Mouse (Mus musculus) forebrain, embryonic 16.5 days (tissue): Measurements from ENCODE around the gene Eri3. TPM values are rescaled to one million over a fixed set of nuclear protein-coding genes. Genes with fewer than 3 reads are reported as not detected.
A peak's percentile ranks its signal among the peaks of the same experiment; 100 is the strongest.

Experiments used
- ATAC-seq: fragments of 200-750 bp; cut with Nextera tagmentation; 2 replicates; pipeline ENCODE4 v1.8.0; 2017; ENCODE audit warnings: mild to moderate bottlenecking, moderate library complexity
- H3K27ac ChIP-seq: fragments of 300-500 bp; sonication (generic); 2 replicates; pipeline ENCODE4 v1.5.1; 2014; ENCODE audit warnings: low read length, control low read depth
- H3K27me3 ChIP-seq: fragments of 300-500 bp; sonication (generic); replicated peaks from 2 replicates; pipeline ENCODE4 v1.6.1; 2014; ENCODE audit warnings: low read length; ENCODE audit not compliant: control insufficient read depth, insufficient read depth
- H3K36me3 ChIP-seq: fragments of 300-500 bp; sonication (generic); 2 replicates; pipeline ENCODE4 v1.6.1; 2014; ENCODE audit not compliant: control insufficient read depth, insufficient read depth
- H3K4me1 ChIP-seq: fragments of 300-500 bp; sonication (generic); replicated peaks from 2 replicates; pipeline ENCODE4 v1.6.1; 2014; ENCODE audit warnings: low read length; ENCODE audit not compliant: control insufficient read depth, insufficient read depth
- H3K4me2 ChIP-seq: fragments of 300-500 bp; sonication (generic); 2 replicates; pipeline ENCODE4 v1.6.1; 2014; ENCODE audit warnings: mild to moderate bottlenecking, low read length, control low read depth
- H3K4me3 ChIP-seq: fragments of 300-500 bp; sonication (generic); replicated peaks from 2 replicates; pipeline ENCODE4 v1.5.1; 2014; ENCODE audit warnings: mild to moderate bottlenecking, low read length, control low read depth
- H3K9ac ChIP-seq: fragments of 300-500 bp; sonication (generic); replicated peaks from 2 replicates; pipeline ENCODE4 v1.6.1; 2014; ENCODE audit warnings: low read depth, low read length, control low read depth
- H3K9me3 ChIP-seq: fragments of 300-500 bp; sonication (generic); 2 replicates; pipeline ENCODE4 v1.6.1; 2016; ENCODE audit warnings: low read length; ENCODE audit not compliant: control insufficient read depth
- WGBS: fragments of 180-500 bp; shearing (Covaris S2); extraction: QIAGEN DNeasy Blood & Tissue Kit; methylation state at CpG from one replicate; pipeline ENCODE4 v1.1.7; 2014; 5-methylcytosine and 5-hydroxymethylcytosine counted together
- polyA plus RNA-seq: library from polyadenylated mRNA; unstranded; fragments of >200 nt; fragmentation: Nextera tagmentation; extraction: Ambion mirVana; gene quantifications from 2 replicates; pipeline ENCODE4 v1.2.1, GENCODE M21; 2015

Eri3 gene
- polyA plus RNA-seq, 1 experiment from 2014 or later: 256 TPM

DNA sequence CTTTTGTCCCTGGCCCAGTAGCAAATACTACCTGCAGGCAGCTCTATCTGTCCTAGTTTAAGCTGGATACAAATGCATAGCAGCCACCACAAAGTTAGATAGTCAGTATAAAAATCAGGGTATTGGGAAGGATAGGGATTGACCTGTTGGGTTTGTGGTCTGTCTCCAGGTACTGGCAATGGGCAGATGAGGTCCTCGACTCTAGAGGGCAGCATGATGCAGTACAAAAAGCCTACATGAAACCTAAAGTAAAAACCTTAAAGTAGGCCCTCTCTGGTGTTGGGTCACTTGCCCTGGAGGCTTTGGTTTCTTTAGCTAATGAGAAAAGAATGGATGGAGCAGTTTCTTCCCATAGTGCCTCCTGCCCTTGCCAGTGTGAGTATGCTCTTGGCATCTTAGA, 78.3 kb downstream of the Eri3 start:
- Histone ChIP-seq H3K4me1 (0 out of 2 replicates have a peak, but pooled peaks cover under 1% of the 10 kb centered on the region), H3K27me3 (no peaks in the 10 kb centered on the region), H3K4me2 (no peak overlapping the region), H3K9ac (no peak overlapping the region), H3K9me3 (no peaks in the 10 kb centered on the region), H3K27ac (no peak overlapping the region), H3K4me3 (no peak overlapping the region), H3K36me3 (peaks cover 3% of the 10 kb centered on the region; the same call in 1 of the 2 replicates)
- ATAC-seq: no peak
- WGBS: 62% methylated on average over 1 of the region's 1 CpGs

DNA sequence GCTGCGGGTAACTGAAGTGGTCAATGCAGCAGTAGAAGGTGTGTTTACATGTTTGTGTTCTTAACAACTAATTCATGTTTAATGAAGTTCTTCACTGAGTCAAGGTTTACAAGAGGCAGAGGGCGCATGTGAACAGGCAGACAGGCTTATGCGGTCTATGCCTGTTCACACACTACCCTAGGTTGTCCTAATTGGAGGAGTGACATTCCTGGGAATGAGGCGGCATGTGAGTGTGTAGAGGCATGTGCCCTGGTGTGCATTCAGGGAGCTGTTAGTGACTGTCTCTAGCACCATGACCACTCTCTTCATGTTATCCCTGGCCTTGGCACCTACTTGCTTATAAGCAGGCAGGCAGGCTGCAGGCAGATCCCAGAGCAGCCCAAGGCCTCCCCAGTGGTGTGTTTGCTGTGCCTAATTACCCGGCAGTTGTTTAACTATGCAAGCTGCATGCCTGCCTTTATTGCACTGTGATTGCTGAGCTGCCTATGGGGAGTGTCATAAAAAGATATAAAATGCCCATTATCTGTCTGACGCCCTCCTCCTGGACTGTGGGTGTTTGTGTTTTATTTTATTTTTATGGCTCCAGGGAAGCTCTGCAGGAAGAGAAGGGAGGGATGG, 80.0 kb downstream of the Eri3 start:
- Histone ChIP-seq H3K27me3 (no peaks in the 10 kb centered on the region), H3K4me2 (no peak overlapping the region), H3K36me3 (peaks cover 3% of the 10 kb centered on the region; the same call in 1 of the 2 replicates), H3K4me3 (no peak overlapping the region), H3K9me3 (no peaks in the 10 kb centered on the region), H3K4me1 (0 out of 2 replicates have a peak, but pooled peaks cover 4% of the 10 kb centered on the region), H3K9ac (no peak overlapping the region), H3K27ac (no peak overlapping the region)
- WGBS: 73% methylated on average over 6 of the region's 6 CpGs
- no peak for ATAC-seq

DNA sequence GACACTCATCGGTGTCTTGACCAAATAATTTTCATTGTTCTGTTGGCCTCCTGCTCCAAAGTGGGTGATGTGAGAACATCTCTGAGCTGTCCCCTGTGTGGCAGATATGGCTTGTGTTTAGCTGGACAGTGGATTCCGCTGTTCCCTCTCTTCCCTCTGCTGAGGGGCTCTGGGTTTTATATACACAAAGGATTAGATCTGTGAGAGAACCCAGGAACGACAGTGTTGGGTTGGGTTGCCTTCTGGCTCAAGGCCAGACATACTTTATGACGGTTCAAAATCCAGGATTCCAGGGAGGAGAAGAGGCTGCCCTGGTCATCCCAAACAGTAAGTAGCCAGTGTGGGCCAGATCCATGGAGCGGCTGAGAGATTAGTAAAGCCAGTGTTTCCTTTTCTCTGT, 83.4 kb downstream of the Eri3 start:
- no peak overlapping the region for H3K4me3 ChIP-seq
- no peak for ATAC-seq
- peaks cover 16% of the 10 kb centered on the region for H3K4me1 ChIP-seq
- no peak overlapping the region for H3K27ac ChIP-seq
- no peaks in the 10 kb centered on the region for H3K9me3 ChIP-seq
- H3K27me3 ChIP-seq: no peaks in the 10 kb centered on the region
- H3K4me2 ChIP-seq: no peak overlapping the region
- H3K9ac ChIP-seq: no peak overlapping the region
- peaks cover 3% of the 10 kb centered on the region; the same call in 1 of the 2 replicates for H3K36me3 ChIP-seq
- WGBS: 63% methylated on average over 5 of the region's 5 CpGs

DNA sequence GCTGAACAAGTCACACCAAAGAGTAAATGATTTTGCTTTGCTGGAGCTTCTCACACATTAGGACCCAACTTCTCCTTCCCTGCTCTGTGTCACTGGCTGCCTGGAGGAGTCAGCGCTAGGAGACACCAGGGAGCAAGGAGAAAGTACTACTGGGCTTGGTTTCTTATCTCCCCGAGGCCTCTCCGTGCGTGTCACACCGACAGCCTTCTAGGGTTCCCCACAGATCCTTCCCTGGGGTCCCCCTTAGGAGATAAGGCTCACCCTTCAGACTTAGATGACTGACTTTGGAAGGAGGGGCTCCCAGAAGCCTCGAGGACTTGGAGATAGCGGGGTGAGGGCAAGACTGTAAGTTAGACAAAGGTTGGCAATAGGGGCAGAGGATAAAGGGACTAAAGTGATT, 84.5 kb downstream of the Eri3 start:
- Histone ChIP-seq H3K27me3 (no peaks in the 10 kb centered on the region), H3K4me1 (peaks cover 16% of the 10 kb centered on the region), H3K4me3 (no peak overlapping the region), H3K4me2 (no peak overlapping the region), H3K27ac (no peak overlapping the region), H3K9me3 (no peaks in the 10 kb centered on the region), H3K9ac (no peak overlapping the region), H3K36me3 (peaks cover 3% of the 10 kb centered on the region; the same call in 1 of the 2 replicates)
- ATAC-seq: no peak
- WGBS: 95% methylated on average over 7 of the region's 7 CpGs

DNA sequence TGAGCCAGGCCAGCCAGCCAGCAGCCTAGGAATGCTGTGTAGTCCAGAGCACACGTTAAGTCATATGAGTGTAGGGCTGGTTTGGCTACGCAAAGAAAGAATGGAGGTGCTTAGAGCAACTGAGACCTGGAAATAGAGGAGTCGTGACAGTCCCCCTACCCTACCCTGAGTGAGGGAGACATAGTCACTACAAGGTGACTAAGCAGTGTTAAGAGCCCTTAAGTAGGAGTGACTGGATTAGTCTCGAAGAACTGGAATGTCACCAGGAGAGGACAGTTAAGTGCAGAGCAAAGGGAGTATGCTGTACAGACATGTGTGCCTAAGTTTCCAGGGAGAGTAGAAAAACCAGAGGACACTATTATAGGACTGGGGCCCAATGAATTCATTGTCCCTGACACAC, 86.0 kb downstream of the Eri3 start:
- WGBS: 73% methylated on average over 4 of the region's 4 CpGs
- Histone ChIP-seq H3K4me2 (no peak overlapping the region), H3K27me3 (no peaks in the 10 kb centered on the region), H3K4me1 (peaks cover 16% of the 10 kb centered on the region), H3K9ac (no peak overlapping the region), H3K4me3 (no peak overlapping the region), H3K9me3 (no peaks in the 10 kb centered on the region), H3K27ac (no peak overlapping the region), H3K36me3 (peaks cover 3% of the 10 kb centered on the region; the same call in 1 of the 2 replicates)
- ATAC-seq: no peak

DNA sequence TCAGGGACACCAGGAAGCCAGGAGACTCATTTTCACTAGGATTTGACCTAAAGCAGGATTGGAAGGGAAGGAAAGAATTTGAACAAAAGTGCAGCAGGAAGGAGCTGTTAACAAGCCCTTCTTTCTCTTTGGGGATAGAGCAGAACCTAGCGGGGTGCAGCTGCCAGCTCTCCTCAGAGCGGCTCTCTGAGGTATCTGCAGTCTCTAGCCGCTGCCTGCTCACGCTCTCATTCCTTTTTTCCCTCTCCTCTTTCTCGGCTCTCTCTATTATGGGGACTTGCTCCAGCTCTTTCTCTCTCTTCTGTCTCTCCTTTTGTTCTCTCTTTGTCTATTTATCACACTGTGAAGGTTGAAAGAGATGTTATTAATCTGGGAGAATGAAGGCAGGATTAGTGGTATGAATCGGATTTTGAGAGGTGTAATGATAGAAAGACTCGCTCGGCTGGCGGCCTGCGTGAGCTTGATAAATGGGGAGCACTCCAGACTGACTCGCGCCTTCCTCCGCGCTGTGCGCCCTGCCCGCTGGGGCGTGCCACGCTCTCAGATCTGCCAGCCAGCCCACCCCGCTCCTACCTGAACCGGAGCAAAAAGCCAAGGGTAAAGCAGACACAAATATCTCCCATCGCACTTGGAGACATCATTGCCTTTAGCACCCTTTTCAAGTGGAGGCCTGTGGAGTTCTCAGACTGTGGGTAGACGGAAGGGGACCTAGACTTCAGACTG, 86.9 kb downstream of the Eri3 start:
- ATAC-seq: peak; percentile 70
- peaks cover 3% of the 10 kb centered on the region; the same call in 1 of the 2 replicates for H3K36me3 ChIP-seq
- H3K27ac ChIP-seq: peak overlapping the region; percentile 49
- peak overlapping the region; percentile 20; the same call in 1 of the 2 replicates for H3K4me2 ChIP-seq
- H3K4me1 ChIP-seq: peaks cover 16% of the 10 kb centered on the region
- no peaks in the 10 kb centered on the region for H3K9me3 ChIP-seq
- H3K9ac ChIP-seq: 0 out of 2 replicates have a peak overlapping the region, but pooled peaks have one; percentile 10
- no peaks in the 10 kb centered on the region for H3K27me3 ChIP-seq
- 11% methylated on average over 22 of the region's 22 CpGs for WGBS
- H3K4me3 ChIP-seq: no peak overlapping the region

DNA sequence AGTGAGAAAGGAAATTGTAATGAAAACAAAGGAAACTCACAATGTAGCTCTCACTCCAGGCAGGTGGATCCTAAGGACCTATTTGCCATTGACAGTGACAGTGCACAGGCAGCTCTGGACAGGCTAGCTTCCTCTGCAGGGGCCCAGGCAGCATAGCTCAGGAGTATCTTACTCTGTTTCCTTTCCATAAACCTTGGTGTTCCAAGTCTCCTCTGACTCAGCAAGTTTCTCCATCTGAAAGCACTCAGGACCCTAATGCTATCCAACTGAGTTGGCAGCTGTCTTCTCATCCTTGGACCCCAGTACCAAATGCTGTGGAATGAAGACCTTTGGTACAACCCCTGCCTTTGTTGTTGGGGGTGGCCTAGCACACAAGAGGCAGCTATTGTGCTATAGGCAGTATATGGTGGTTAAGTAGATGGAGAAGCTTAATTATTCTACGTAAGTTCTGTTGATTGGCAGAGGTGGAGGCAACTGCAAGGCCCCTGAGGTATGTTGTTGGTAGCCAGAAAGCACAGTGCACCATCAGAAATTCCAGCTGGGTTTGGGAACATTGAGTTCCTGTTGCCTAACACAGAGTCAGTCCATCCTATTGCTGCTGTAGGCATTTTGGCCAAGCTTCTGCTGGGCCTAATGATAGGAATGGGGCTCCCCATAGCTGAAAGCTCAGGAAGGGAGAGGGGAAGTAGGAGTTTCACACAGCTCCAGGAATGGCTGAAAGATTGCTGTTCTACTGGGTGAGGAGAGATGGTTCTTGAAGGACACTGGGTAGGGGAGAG, 90.9 kb downstream of the Eri3 start:
- peaks cover 34% of the 10 kb centered on the region for H3K4me1 ChIP-seq
- no peaks in the 10 kb centered on the region for H3K27me3 ChIP-seq
- no peak overlapping the region for H3K4me3 ChIP-seq
- H3K9me3 ChIP-seq: no peaks in the 10 kb centered on the region
- H3K36me3 ChIP-seq: no peaks in the 10 kb centered on the region
- H3K27ac ChIP-seq: no peak overlapping the region
- no peak overlapping the region for H3K4me2 ChIP-seq
- ATAC-seq: no peak
- 77% methylated on average over 1 of the region's 1 CpGs for WGBS
- no peak overlapping the region for H3K9ac ChIP-seq

DNA sequence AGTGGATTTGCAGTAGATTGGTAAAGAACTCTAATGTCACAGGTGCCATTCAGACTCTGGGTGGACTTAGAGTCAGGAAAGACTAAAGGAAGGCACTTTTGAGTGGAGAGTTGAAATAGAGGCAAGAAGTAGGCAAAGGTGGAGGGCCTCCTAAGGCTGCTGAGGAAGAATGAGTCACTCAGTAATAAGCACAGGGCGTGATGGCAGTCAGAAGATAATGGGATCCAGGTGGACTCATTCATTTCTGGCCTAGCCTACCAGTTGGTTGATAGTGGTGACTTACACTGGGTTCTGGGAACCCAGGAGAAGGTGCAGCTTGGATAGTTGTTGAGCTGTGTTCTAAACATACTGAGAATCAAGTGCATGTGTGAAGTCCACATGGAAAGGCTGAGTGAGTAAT, 91.6 kb downstream of the Eri3 start:
- Histone ChIP-seq H3K36me3 (no peaks in the 10 kb centered on the region), H3K27ac (no peak overlapping the region), H3K4me1 (peaks cover 36% of the 10 kb centered on the region), H3K4me3 (no peak overlapping the region), H3K4me2 (no peak overlapping the region), H3K9me3 (no peaks in the 10 kb centered on the region), H3K27me3 (no peaks in the 10 kb centered on the region), H3K9ac (no peak overlapping the region)
- ATAC-seq: no peak
- WGBS: 100% methylated on average over 1 of the region's 1 CpGs

DNA sequence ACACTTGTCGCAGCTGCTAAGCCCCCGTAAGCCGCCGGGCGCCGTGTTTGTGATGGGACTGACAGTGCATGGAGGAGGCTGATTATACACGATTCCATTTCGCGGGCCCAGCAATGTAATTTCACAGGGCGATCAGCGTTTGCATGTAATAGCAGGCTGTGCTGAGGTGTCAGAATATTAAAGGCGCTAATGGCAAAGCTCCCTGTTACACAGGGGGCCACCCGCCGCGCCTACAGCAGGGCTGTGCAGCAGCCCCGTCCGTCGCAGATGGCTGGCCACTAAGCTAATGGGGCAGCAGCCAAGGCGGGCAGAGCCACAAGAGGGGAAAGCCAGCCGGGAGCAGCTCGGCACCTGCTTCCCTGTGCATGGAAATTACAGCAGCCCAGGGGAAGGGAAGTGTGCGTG, 94.9 kb downstream of the Eri3 start:
- H3K4me3 ChIP-seq: no peak overlapping the region
- H3K4me2 ChIP-seq: peak overlapping the region; percentile 41
- H3K9me3 ChIP-seq: no peaks in the 10 kb centered on the region
- no peaks in the 10 kb centered on the region for H3K36me3 ChIP-seq
- H3K27me3 ChIP-seq: no peaks in the 10 kb centered on the region
- H3K4me1 ChIP-seq: peaks cover 43% of the 10 kb centered on the region
- H3K27ac ChIP-seq: peak overlapping the region; percentile 63
- ATAC-seq: peak; percentile 89
- 6% methylated on average over 22 of the region's 22 CpGs for WGBS
- peak overlapping the region; percentile 38 for H3K9ac ChIP-seq
